Mouse (Mus musculus) left cerebral cortex, adult 8-10 months (tissue): Measurements from ENCODE around the gene 4930455H04Rik. TPM values are rescaled to one million over a fixed set of nuclear protein-coding genes. Genes with fewer than 3 reads are reported as not detected.

Experiments
- total RNA-seq, 4 experiments: library from RNA; stranded (reverse); gene quantifications; 2 replicates each; pipeline ENCODE4 v1.2.4; 2022

Gene 4930455H04Rik
- total RNA-seq, 4 experiments from 2014 or later: not detected

Other genes starting within 250 kb of the 4930455H04Rik start
- 10 to 100 TPM; 25.7 to 28.7 (median 28.7) TPM for gene Agl, start 160.1 kb upstream of the 4930455H04Rik start, total RNA-seq
- gene Frrs1, start 108.8 kb upstream of the 4930455H04Rik start, total RNA-seq: 1 to 10 TPM in 3 of 4 experiments, under 1 TPM in 1; 0.48 to 3.6 (median 1.5) TPM
- gene Palmd, start 720 bp downstream of the 4930455H04Rik start, total RNA-seq: 10 to 100 TPM; 10.6 to 15.4 (median 13.0) TPM